Mouse (Mus musculus): ENCODE results near the gene Spen.

DNA sequence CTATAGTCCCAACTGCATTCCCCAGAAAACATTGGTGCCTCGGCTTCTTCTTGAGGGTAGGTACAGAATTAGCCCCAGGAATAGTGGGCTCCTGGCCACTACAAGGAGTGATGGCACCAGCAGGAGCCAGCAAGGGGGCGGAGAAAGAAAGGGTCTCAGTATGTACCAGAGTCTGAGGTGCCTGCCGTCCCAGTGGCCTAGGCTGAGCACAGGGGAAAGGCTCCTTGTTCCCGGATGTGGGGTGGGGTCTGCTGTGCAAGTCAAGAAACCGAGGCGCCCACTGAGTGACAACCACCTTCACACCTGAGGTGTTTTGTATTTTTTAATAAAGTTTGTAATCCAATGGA, 70.8 kb downstream of the Spen start:
- TF ChIP-seq GATA1 (IDR thresholded peaks at IDR 0.05; ENCODE audit: borderline replicate concordance, low read length), result no peak
- TF ChIP-seq FLI1 (IDR thresholded peaks at IDR 0.05; ENCODE audit: low read length), result no peak
